Mouse (Mus musculus): Measurements from ENCODE around the gene Abhd12b.
A peak's percentile ranks its signal among the peaks of the same experiment; 100 is the strongest.
"Not testable (repeated sequence)": the region's sequence is repeated elsewhere in the genome, so short reads cannot be mapped to it uniquely, and the experiment has no call there.

Gene Abhd12b

DNA sequence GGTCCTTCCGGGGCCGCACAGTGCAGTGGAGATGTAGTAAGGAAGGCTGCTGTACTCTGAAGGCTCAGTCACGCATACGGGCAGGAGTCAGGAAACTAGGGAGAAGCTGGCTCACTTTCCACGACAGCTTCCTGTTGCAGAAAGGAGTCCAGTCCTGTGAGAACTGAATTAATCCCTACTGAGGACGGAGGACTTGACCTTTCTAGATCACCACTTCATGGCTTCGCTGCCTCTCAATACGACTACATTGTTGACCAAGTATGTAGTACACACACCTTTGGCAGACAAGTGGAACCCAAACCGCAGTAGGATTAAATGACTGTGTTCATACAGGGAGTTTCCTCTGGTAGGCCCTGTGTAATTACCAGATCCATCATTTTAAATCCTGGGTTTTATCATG lies 16.3 kb upstream of the Abhd12b start:
- DNase-seq (ENCODE audit: low spot score in 2 of 2) = no peak

DNA sequence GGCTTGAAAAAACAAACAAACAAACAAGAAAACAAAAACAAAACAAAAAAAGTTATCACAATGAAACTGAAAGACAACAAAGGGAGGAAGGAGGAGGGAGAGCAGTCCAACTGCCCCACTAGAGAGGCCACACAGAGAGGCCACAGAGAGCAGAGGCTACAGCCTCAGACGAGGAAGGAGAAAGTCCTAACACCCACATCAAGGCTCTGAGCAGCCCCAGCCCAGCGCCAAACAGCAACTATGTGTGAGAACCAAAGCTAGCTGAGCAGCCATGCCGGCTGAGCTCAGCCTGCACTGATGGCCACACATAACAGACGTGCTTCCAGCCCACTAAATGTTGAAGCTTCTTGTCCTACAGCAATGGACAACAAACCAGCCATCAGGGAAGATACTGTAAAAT lies 14.1 kb upstream of the Abhd12b start:
- no peak for DNase-seq (ENCODE audit: low spot score in 2 of 2)

DNA sequence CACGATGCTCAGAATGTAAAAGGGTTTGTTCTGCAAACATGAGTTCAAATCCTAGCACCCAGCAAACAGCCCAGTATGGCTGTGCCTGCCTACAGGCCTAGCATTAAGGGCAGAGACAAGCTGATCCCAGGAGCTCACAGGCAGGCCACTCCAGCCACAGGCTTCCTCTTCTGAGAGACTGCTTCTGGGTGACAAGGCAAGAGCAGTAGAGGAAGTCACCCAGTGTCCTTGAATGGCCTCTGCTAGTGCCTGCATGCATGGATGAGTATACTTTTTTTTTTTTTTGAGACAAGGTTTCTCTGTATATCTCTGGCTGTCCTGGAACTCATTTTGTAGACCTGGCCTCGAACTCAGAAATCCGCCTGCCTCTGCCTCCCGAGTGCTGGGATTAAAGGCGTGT lies 13.4 kb upstream of the Abhd12b start:
- no peak for DNase-seq (ENCODE audit: low spot score in 2 of 2)

DNA sequence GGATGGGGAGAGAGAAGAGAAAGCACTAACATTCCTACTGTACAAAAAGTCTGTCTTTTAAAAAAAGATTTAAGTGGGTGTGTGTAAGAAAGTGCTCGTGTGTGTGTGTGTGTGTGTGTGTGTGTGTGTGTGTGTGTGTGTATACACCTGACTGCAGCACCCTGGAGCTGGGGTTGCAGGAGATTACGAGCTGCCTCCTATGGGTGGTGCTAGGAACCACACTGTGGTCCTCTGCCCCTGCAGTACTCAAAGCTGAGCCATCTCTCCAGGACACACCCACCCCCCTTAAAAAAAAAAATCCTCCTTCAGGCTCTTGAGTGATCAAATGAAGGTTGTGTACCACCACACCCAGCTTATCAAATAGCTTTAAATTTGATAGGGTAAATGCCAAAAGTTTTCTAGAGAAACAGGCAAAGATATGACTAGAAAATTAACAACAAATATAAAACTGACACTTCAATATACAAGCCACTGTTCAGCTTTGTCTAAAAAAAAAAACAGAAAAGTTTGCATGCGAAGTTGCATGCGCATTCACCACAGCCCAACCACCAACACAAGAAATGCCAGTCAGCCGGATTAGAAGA lies 12.9 kb upstream of the Abhd12b start:
- no peak for DNase-seq (ENCODE audit: low spot score in 2 of 2)

DNA sequence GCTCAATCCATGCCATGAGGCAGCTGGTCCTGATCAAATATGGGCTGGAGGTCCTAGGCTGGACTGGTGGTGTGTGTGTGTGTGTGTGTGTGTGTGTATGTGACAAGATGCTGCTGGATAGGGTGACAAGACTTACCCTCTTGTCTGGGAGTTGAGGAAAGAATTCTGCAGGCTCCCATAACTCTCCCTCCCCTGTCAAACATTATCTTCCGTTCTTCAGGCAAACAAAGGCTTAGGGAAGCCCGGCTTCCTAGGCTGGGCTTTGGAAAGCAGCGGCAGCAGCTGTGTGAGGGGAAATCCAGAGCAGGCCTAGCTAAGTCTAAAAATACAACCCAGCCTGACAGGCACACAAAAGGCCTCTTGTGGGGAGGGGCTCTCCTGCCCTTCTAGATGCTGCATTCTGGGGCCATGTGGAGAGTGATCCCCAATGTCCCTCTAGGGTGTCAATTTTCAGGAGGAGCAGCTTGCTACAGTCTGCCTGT lies 9.8 kb upstream of the Abhd12b start:
- DNase-seq (ENCODE audit: low spot score in 2 of 2) = not testable (repeated sequence)

DNA sequence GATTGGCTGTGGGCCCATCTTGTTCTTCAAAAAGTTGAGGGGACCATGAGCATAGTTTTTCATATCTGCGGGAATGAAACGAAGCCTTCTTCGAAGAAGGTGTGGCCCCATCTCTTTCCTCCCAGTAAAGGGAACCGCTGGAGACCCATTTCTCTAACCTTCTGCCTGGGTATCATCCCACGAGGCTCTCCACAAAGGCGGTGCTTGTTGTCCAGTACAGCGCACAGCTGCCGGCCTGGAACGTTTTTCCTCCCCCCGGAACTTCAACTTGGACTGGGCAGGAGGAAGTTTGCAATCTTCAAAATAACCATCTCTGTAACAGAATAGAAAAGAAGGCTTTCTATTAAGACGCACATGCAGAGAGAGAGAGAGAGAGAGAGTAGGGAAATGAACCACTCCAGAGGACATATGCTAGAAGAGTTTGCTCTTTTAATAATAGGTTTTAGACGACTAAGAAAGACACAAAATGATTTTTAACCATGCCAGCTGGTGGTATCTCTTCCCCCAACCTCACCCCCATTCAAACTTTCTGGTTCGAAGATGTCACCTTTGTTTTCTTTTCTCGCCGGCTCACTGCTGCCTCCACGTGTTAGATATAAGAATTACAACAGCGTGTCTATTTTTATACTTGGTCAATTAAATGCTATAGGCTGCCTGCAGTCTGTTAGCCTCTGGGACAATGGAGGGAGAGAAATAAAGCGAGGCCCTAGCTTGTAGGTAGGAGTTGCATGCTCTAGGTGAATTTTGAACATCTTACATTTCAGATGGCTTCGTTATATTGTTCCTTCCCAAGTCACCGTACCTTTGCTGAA lies 9.1 kb upstream of the Abhd12b start:
- peak in 1 of 2 experiments; percentile 35 for DNase-seq (ENCODE audit: low spot score in 2 of 2)

DNA sequence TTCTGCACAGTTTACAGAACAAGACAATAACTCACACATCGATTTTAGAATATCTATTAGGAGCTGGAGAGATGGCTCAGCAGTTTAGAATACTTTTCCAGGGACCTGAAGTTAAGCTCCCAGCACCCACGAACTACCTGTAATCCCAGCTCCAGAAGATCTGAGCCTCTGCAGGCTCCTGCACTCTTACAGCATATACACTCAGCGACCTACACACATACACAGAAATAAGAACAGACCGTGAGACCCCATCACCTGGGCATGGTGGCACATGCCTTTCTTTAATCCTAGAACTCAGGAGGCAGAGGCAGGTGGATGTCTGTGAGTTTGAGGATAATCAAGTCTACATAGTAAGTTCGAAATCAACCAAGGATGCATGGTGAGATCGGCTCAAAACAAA lies 8.4 kb upstream of the Abhd12b start:
- DNase-seq (ENCODE audit: low spot score in 2 of 2) = no peak

DNA sequence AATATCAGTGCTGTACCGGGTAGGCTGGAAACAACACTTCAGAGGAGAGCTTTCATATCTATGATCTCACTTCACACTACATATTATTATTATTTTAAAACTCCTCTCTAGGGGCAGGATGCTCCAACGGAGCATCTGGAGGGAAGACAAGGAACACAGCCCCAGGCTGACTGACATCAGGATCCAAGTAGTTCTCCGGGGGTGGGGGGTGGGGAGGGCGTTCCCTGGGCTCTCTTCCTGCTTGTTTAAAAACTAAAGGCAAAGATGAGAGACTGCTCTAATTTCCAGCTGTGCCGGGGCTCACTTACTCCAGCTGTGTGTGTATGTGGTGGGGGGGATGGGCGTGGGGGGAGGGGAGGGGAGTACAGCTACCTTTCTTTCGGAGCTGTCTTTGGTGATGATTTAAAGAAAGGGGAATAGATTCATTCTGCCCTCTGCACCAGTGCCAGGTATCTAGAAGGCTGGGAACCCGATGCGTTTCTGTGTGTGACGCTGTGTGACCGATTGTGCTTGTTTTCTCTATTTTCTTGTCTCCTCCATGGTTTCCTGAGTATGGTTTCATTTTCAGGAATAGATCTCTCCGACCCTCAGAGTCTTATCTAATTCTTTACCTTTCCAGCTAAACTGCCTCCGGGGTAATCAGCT lies 5.8 kb upstream of the Abhd12b start:
- DNase-seq (ENCODE audit: low spot score in 2 of 2) = no peak

DNA sequence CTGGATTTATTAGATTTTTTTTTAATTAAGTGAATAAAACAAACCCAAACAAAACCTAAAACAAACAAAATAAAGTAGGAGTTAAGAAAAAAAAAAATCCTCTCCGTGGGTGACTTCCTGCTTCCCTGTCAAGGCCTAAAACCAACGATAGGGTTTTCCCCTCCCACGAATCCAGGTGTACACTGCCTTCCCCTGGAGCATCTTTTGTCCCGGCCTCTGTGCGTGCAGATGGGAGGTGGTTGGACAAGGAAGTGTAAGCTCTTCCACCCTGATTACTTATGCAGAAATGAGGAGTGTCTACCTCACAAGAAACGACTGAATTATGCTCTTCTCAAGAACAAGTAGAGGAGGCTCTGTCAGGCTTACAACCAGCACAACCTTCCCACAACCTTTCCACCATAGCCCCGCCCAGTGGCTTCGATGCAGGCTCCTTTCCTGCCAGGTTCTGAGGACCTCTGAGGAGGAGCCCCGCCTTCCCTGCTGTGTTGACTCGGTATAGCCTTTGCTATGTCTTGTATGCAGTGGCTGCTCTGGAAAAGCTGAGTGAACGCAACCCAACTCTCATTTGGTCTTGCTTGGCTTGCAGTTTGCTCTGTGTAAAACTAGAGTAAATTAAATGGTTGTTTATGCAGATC lies 5.2 kb upstream of the Abhd12b start:
- no peak for DNase-seq (ENCODE audit: low spot score in 2 of 2)

DNA sequence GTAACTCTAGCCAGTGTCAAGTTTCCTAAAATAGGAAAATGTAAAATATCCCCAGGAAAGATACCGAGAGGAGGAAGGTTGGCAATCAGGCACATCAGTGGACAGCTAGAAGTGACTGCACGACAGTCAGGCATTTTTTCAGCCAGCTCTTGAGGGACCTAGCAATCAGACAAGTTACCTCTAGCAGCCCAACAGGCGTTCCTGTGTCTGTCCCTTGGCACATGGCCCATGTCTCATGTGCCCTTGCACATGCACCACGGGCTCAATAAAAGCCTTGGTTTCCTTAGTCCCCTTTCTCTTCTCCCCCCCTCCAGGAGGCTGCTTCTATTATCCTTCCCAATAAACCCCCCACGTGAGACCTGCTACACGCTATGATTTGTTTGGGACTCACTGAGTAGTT lies 2.3 kb downstream of the Abhd12b start:
- no peak for DNase-seq (ENCODE audit: low spot score in 2 of 2)

DNA sequence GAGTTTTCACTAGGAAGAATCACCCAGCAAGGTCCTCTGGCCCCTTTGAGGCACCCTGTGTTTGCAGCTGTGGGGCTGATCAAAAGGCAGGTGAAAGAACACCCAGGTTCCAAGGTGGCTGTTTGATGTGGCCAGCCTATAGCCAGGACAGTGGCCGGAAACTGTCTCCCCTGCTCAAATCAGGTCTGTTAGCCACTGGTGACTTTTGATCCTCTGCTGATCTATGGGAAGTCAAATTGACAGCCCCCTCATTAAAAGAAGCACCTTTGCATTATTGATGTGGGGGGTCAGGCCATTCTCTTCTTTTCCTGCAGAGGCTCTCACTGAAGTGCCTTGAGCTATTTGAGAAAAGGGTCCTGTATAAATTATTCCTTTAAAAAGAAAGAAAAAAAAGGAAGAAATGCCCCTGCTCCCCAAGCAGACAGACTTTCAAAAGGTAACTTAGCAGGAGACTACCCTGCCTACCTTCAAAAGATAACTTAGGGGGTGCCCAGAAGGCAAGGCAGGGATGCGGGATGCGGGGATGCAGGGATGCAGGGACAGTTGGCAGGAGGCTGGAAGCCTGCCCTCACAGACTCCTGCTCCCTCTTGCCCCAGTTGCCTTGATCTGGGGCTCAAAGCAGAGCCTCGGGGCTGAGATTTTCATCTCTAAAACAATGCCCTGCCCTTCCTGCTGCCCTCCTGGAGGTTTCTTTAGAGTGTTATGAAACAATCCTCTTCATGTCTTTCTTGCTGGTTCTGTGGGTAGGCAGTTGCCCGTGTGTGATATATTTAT lies 3.5 kb downstream of the Abhd12b start:
- no peak for DNase-seq (ENCODE audit: low spot score in 2 of 2)

DNA sequence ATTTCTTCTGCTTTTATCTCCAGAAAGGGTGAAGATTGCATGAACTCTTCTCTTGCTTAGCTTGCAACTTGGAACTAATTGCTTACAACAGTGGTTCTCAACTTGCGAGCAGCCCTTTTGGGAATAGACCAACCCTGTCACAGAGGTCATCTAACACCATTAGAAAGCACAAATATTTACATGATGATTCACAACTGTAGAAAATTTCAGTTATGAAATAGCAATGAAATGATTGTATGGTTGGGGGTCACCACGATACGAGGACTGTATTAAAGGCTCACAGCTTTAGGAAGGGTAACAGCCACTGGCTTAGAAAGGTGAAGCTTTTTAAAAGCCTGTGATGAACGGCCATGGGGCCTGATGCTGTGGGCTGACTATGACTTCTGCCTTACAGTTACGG lies 7.1 kb downstream of the Abhd12b start:
- DNase-seq (ENCODE audit: low spot score in 2 of 2) = no peak

DNA sequence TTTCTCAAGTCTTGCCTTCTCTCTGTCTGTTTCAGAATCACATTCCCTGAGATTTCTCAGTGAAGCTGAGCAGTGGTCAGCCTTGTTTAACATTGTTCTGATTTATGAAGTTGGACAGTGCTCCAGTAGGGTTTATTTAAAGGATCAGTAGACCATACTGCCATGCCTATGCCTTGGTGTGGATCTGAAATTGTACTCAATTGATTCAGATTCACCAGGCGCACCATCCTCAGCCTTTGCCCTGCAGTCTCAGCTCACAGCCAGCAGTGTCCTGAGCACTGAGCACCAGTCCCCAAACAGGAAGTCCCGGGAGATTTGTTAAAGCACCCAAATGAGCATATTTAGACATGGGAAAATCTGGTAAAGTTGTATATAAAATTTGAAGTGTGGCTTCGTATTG lies 10.8 kb downstream of the Abhd12b start:
- DNase-seq (ENCODE audit: low spot score in 2 of 2) = no peak

DNA sequence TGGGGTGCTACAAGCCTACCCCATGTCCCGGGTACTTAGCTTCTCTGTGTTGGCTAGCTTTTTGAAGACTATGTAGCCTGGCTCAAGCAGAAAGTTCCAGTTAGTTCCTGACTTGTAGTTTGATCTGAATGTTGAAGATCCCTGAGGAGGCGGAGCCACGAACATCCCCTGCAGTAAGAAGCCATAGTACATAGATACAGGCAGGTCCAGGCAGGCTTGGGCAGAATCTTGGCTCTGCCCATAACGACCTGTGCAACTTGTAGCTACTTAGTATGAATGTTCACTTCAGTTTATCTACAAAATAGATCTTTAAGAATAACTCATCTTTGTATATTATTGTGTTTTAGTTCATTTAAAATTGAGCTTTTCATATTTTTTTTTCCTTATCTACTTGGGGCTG lies 14.0 kb downstream of the Abhd12b start:
- DNase-seq (ENCODE audit: low spot score in 2 of 2) = no peak

DNA sequence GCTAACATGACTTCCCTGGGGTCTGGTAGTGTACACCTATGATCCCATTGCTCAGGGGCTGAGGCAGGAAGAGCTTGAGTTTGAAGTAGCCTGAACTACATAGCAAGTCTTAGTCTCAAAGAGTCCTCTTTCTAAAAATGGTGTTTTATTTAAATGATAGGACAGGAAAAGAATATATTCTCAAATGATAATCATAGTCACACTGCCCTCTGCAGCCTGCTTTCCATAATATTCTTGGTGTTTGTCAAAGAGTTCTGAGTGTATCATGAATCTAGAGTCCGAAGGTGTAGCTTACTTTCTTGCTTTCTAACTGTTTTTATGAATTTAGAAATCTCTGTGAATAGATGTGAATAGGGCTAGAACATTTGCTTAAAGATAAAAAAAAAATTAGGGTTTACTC lies 16.0 kb downstream of the Abhd12b start:
- DNase-seq (ENCODE audit: low spot score in 2 of 2) = no peak

DNA sequence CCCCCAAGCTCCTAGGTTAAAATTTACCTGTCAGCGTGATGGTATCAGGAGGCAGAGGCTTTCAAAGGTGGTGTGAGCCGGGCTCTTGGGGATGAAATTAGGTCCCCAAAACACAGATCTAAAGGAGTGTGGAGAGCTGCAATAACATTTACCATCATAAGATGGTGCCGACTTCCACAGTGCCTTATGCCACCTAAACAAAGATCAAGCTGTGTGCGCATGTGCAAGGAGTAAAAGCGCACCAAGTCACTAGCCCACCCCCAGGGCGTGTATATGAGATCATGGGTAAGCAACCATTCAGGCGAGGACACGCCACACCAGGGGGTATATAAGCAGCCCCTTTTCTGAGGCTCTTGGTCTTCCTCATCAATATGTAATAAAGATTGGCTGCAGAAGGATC lies 29.6 kb downstream of the Abhd12b start:
- not testable (repeated sequence) for DNase-seq (ENCODE audit: low spot score in 2 of 2)

DNA sequence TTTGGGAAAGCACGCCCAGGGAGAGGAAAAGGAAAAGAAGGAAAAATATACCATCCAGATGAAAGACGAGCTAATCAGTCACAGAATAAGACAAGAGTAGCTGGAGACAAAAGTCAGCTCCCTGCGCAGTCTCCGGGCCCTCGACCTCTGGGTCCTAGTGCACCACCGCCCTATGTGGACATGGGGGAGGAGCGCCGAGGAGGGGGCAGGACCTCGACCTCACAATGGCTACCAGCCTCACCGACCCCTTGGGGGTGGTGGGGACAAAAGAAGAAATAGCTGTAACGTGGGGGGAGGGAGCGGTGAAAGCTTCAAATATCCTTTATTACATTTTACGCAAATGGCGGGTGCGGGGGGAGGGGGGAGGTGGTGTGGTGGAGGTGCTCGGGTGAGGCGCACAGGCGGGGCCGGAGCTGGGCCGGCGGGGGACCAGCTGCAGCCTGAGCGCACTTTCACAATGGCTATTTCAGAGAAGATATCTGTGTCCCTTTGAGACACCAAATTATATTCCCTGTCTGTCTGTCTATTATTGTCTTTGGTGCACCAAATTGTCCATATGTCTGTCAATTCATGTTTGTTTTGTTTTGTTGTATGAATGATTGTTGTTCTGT lies 30.3 kb downstream of the Abhd12b start:
- DNase-seq (ENCODE audit: low spot score in 2 of 2) = no peak

DNA sequence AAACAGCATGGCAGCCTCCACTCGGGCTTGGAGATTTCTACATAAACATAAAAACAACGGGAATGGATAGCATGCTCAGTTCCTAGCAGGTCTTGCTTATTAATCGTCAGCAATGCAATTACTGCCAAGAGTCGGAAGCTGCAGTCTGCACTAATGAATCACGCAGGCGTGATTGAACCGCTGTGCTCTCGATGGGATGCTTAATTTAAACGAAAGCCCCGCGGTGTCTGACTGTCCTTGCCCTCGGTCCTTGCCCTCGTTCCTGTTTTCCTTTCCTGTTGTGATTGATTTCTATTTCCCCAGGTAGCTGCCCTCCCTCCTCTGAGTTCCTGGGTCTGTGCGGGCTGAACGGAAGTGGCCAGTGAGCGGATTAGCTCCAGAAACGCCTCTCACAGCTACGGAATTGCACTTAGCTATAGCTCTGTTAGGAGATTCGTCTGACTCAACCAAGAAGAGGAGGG lies 38.4 kb downstream of the Abhd12b start:
- no peak for DNase-seq (ENCODE audit: low spot score in 2 of 2)

DNA sequence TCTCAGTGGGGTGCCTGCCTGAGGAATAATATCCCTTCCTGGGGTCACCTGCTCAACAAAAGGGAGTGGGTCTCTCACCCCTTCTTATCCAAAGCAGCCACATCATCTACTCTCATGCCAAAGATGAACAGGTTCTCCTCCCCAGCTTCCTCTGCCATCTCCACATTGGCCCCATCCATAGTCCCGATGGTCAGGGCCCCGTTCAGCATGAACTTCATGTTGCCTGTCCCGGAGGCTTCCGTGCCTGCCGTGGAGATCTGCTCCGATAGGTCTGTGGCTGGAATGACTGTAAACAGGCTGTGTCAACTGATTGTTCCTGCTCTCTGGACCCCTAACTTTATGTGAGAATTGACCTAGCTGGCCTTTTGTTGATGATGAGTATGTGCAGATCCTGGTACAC lies 41.5 kb downstream of the Abhd12b start:
- no peak for DNase-seq (ENCODE audit: low spot score in 2 of 2)

DNA sequence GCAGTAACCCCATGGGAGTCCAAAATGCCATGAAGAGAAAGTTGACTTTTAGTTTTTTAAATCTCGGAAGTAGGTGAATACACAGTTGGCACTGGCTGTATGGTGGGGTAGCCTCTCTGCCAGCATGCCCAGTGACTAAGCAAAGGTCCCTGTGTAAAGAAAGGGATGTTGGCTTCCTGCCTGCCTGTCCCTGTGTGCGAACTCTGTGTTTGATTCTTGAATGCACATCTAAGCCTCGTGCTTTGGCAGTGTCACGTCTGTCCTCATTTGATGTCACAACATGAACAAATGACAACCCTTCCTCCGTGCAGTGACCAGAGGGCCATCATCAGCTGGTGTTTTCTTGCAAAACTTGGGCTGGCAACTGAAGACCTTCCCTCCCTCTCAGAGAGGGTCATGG lies 42.4 kb downstream of the Abhd12b start:
- DNase-seq (ENCODE audit: low spot score in 2 of 2) = no peak

DNA sequence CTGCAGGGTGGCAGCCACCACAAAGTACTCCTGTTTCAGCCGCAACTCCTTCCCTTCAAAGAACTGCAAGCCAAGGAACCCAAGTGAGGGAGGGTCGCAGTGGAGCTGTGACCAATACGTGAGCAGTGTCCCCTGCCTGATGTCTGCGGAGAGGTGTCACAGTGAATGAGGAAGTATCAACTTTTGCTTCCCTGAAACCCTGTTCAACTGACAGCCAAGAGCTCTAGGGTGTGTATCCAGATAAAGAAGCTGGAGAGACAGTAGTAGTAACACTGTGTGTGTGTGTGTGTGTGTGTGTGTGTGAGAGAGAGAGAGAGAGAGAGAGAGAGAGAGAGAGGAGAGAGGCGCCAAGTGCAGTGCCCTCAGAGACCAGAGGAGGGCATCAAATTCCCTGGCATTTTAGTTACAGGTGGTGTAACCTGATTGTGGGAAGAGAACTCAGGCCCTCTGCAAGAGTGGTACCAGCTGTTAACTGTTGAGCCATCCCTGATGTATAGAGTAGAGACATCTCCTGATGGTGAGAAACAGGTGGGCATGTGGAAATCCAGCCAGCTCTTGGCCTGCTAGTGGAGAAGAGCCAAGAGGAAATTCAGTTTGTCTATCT lies 48.1 kb downstream of the Abhd12b start:
- DNase-seq (ENCODE audit: low spot score in 2 of 2) = no peak
